Mouse (Mus musculus) spleen, adult 2 months (tissue): Measurements from ENCODE around the gene Atp6v1b1. TPM values are rescaled to one million over a fixed set of nuclear protein-coding genes. Genes with fewer than 3 reads are reported as not detected.
"Not testable (repeated sequence)": the region's sequence is repeated elsewhere in the genome, so short reads cannot be mapped to it uniquely, and the experiment has no call there.

Source experiments
- DNase-seq, 2 experiments: peaks; one replicate each; pipeline versions ENCODE4 v3.0.0 to v3.0.0-alpha.2; 2012 to 2021; ENCODE audit warnings: low spot score in 2 of 2, low read depth in 1 of 2
- H3K27ac ChIP-seq: fragments of 200-500 bp; 2 replicates; pipeline ENCODE4 v1.5.1; 2012; ENCODE audit warnings: low read length, inconsistent platforms; ENCODE audit not compliant: insufficient read depth
- H3K27me3 ChIP-seq: fragments of 200-500 bp; 2 replicates; pipeline ENCODE4 v1.6.1; 2012; ENCODE audit warnings: mild to moderate bottlenecking, moderate library complexity, low read length, inconsistent platforms; ENCODE audit not compliant: control insufficient read depth, insufficient read depth
- H3K36me3 ChIP-seq: fragments of 200-500 bp; 2 replicates; pipeline ENCODE4 v1.6.1; 2012; ENCODE audit warnings: mild to moderate bottlenecking, low read length, inconsistent platforms; ENCODE audit not compliant: control insufficient read depth, insufficient read depth
- H3K4me1 ChIP-seq: fragments of 200-500 bp; 2 replicates; pipeline ENCODE4 v1.6.1; 2011; ENCODE audit warnings: inconsistent platforms; ENCODE audit not compliant: control insufficient read depth, insufficient read depth, insufficient read length
- H3K4me3 ChIP-seq: fragments of 200-500 bp; 2 replicates; pipeline ENCODE4 v1.5.1; 2011; ENCODE audit warnings: mild to moderate bottlenecking, inconsistent platforms; ENCODE audit not compliant: insufficient read depth, insufficient read length; ENCODE audit errors: extremely low read depth
- CTCF ChIP-seq: fragments of 200-500 bp; IDR thresholded peaks from 2 replicates; pipeline ENCODE4 v1.5.1; 2011; ENCODE audit warnings: mild to moderate bottlenecking, inconsistent platforms; ENCODE audit not compliant: insufficient read depth, insufficient read length, insufficient replicate concordance; ENCODE audit errors: extremely low read depth
- POLR2A ChIP-seq: fragments of 200-500 bp; IDR thresholded peaks from 2 replicates; pipeline ENCODE4 v1.6.1; 2011; ENCODE audit warnings: low read depth, low read length, inconsistent platforms
- WGBS: fragments of 180-500 bp; shearing (Covaris S2); methylation state at CpG from one replicate; pipeline ENCODE4 v1.1.7; 2018; 5-methylcytosine and 5-hydroxymethylcytosine counted together
- polyA plus RNA-seq: library from polyadenylated mRNA; depleted of rRNA; stranded (reverse); fragments of >200 nt; gene quantifications from 2 replicates; pipeline ENCODE4 v1.2.3, GENCODE M21; 2012

Atp6v1b1 gene
- polyA plus RNA-seq, 1 experiment, result 0.14 TPM

GRCm38 (mm10) chr6:83775638-83776293 lies 33.0 kb downstream of the Atp6v1b1 start, which contains the start of gene Tex261:
Gene Tex261 (minus strand): TSS chr6:83775813.
- under 1% methylated on average over 45 of the region's 45 CpGs for WGBS
- H3K27ac ChIP-seq, result peak within 1 kb of the TSS; percentile 83

GRCm38 (mm10) chr6:83778306-83778705 lies 35.5 kb downstream of the Atp6v1b1 start:
- 88% methylated on average over 7 of the region's 7 CpGs for WGBS
- no peaks in the 10 kb centered on the region; the same call in 1 of the 2 replicates for H3K36me3 ChIP-seq
- TF ChIP-seq CTCF (no peak), POLR2A (no peak)
- no peak overlapping the region for H3K27ac ChIP-seq
- peaks cover 2% of the 10 kb centered on the region; the same call in 1 of the 2 replicates for H3K4me1 ChIP-seq
- H3K27me3 ChIP-seq, result no peaks in the 10 kb centered on the region
- no peak overlapping the region for H3K4me3 ChIP-seq
- no peak for DNase-seq

More at GRCm38 (mm10) chr6:83775638-83776293, 33.0 kb downstream of the Atp6v1b1 start, which contains the start of gene Tex261:
- Histone ChIP-seq H3K36me3 (peaks cover 10% of the 10 kb centered on the region), H3K4me1 (peaks cover 2% of the 10 kb centered on the region; the same call in 1 of the 2 replicates), H3K27me3 (no peaks in the 10 kb centered on the region), H3K4me3 (peak within 1 kb of the TSS; percentile 74)
- TF ChIP-seq CTCF, result peak; percentile 64; the same call in 1 of the 2 replicates
- peak; percentile 70 for TF ChIP-seq POLR2A
- DNase-seq, result peak; percentile 82 to 87

DNA sequence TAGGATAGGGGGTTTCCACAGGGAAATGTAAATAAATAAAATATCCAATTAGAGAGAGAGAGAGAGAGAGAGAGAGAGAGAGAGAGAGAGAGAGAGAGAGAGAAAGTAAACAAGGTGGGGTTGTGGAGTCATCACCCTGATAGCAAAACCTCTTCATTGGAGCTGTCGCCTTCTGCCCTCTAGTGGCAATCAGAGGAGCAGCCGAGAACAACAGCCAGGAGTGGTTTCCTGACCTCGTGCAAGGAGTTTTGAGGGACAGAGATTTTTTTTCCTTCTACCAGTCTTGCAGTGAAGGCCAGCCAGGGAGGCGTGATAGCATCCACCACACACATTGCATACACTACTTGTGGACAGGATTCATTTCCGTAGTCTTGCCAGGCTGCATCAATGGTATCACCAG lies 36.2 kb downstream of the Atp6v1b1 start:
- 11% methylated on average over 5 of the region's 5 CpGs for WGBS
- Histone ChIP-seq H3K4me3 (no peak overlapping the region), H3K27me3 (no peaks in the 10 kb centered on the region), H3K27ac (no peak overlapping the region), H3K36me3 (no peaks in the 10 kb centered on the region), H3K4me1 (peaks cover 2% of the 10 kb centered on the region; the same call in 1 of the 2 replicates)
- peak in 1 of 2 experiments; percentile 53 for DNase-seq
- TF ChIP-seq POLR2A (no peak), CTCF (peak; percentile 79; the same call in 1 of the 2 replicates)

DNA sequence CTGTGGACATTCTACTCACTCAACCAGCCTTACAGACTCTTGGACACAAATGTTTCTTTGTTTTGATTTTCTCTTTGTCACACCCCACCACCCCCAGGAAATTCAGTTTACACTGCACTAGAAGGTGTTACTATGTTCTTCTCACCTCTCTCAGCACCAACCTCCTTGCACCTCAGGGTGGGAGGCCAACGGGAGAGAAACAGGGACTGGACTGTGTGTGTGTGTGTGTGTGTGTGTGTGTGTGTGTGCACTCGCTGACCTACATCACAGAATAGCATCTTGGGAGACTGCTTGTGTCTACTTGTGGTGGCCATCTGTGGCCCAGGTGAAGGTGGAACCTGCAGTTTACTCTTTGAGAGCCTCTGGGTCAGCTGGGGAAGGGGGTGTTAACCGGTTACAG lies 43.6 kb downstream of the Atp6v1b1 start:
- Histone ChIP-seq H3K27ac (no peak overlapping the region), H3K4me1 (no peaks in the 10 kb centered on the region), H3K27me3 (no peaks in the 10 kb centered on the region), H3K4me3 (no peak overlapping the region), H3K36me3 (no peaks in the 10 kb centered on the region)
- 84% methylated on average over 3 of the region's 3 CpGs for WGBS
- no peak for DNase-seq
- TF ChIP-seq POLR2A (no peak), CTCF (no peak)

DNA sequence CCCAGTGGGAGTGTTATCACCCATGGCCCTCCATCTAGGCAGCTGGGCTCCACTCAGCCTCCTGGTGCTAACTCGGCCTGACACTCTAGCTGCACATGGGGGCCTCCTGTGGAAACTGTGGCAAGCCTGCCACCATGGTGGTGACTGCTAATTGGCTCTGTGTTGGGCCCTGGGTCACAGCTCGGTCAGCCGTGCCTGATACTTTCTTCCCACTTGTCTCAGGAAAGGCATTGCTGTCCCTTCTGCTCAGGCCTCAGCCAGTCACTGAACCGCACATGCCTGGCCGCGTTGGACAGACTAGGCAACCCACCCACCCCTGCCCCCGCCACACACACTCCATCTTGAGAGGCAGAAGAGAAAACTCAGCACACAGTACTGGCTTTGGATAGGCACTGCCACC lies 45.8 kb downstream of the Atp6v1b1 start:
- WGBS, result 87% methylated on average over 7 of the region's 7 CpGs
- H3K36me3 ChIP-seq, result no peaks in the 10 kb centered on the region
- TF ChIP-seq POLR2A (no peak), CTCF (no peak)
- H3K27me3 ChIP-seq, result no peaks in the 10 kb centered on the region
- no peak overlapping the region for H3K27ac ChIP-seq
- no peak overlapping the region for H3K4me3 ChIP-seq
- no peak for DNase-seq
- H3K4me1 ChIP-seq, result no peaks in the 10 kb centered on the region

DNA sequence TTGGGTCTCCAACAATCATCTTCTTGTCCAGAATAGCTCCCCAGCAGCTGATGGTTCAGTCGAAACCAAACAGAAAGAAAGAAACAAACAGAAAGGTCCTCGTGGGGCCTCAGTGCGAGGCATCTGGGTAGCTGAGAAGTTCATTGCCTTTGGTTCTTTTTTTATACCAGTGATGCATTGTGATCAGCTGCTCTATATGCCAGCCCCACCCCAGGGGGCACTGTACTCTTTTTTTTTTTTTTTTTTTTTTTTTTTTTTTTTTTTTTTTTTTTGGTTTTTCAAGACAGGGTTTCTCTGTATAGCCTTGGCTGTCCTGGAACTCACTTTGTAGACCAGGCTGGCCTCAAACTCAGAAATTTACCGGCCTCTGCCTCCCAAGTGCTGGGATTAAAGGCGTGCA lies 47.7 kb downstream of the Atp6v1b1 start:
- 84% methylated on average over 5 of the region's 5 CpGs for WGBS
- not testable (repeated sequence) for H3K27ac ChIP-seq, H3K27me3 ChIP-seq, DNase-seq, H3K36me3 ChIP-seq, H3K4me3 ChIP-seq, H3K4me1 ChIP-seq

GRCm38 (mm10) chr6:83791251-83791890 lies 48.6 kb downstream of the Atp6v1b1 start:
- H3K27ac ChIP-seq, result no peak overlapping the region
- H3K4me1 ChIP-seq, result peaks cover 8% of the 10 kb centered on the region; the same call in 1 of the 2 replicates
- no peak overlapping the region for H3K4me3 ChIP-seq
- H3K27me3 ChIP-seq, result no peaks in the 10 kb centered on the region
- TF ChIP-seq POLR2A, result no peak
- TF ChIP-seq CTCF, result no peak
- H3K36me3 ChIP-seq, result no peaks in the 10 kb centered on the region
- WGBS, result 23% methylated on average over 4 of the region's 4 CpGs
- no peak for DNase-seq
